Mouse (Mus musculus): ENCODE results near the gene Prelid1.
A peak's percentile ranks its signal among the peaks of the same experiment; 100 is the strongest.

Prelid1 gene

DNA sequence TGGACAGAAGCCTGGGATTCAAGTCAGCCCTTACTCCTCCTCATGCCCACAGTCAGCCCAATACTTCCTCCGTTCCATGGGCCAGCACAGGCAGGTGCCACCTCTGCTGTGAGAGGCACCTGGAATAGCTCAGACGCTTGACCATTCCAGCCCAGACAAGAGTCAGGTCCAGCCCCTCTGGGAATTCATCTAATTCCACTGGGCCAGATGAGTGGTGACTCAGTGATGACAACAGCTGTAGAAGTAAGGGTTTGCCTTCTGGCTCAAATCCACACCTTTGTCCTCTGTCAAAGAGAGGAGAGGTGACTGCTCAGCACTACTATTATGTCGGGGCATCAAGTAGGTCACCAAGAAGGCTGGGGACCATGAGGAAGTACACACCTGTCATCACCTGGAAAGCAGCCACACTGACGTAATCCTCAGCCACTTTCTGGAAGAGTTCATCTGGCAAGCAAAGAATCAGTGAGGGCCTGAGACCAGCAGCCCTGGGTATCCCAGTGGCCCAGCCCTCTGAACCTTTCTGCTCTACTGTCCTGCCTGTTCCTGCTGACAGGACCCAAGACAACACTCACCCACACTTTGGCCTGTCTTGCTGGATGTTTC, at the start of gene Prelid1:
Gene Prelid1, plus strand, starts transcription at position 570 of the 603 bp plus-strand sequence.
- no peak for DNase-seq (ENCODE audit: low spot score)

DNA sequence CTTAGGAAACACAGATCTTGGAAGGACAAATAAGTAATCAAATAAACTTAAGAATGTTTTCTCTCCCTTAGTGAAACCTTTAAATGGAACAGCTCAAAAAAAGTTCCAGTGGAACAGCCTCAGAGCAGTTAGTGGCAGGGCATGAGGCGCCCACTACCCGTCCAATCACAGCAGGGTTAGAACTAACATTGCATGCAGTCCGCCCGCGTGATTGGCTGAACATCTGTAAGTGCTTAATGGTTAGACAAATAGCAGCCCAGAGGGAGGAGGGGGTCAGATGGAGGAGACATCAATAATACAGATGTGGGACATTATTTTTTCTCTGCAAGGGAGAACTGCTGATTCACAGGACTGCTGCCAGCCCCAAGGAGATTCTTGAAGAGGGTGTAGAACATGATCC, 43.1 kb upstream of the Prelid1 start:
- DNase-seq (ENCODE audit: low spot score) = no peak

DNA sequence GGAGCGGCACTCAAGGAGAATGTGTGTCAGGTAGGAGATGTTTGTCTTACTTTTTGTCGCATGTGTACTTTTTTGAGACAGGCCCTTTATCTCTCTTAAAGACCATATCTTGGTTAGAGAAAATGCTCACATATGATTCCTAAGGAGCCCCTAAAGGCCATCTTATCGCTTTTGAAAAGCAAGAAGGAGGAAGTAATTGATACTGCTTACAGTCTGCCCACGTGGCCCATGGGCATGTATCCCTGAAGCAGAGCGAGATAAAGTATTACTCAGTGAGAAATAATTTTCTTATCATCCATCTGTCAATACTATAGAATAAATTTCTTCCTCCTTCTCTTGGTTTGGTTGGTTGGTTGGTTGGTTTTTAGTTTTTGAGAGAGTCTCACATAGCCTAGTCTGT, 42.7 kb upstream of the Prelid1 start:
- no peak for DNase-seq (ENCODE audit: low spot score)

DNA sequence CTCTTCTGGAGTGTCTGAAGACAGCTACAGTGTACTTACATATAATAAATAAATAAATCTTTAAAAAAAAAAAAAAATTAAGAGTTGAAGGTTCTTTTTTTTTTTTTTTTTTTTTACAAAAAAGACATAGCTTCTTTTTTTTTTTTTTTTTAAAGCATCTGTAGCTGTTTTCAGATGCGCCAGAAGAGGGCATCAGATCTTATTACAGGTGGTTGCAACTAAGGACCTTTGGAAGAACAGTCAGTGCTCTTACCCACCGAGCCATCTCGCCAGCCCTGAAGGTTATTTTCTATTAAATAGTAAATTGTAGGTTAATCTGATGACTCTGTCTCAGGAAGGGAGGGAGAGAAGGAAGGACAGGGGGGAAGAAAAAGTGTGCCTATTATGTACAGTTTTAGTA, 31.4 kb upstream of the Prelid1 start:
- no peak for DNase-seq (ENCODE audit: low spot score)

DNA sequence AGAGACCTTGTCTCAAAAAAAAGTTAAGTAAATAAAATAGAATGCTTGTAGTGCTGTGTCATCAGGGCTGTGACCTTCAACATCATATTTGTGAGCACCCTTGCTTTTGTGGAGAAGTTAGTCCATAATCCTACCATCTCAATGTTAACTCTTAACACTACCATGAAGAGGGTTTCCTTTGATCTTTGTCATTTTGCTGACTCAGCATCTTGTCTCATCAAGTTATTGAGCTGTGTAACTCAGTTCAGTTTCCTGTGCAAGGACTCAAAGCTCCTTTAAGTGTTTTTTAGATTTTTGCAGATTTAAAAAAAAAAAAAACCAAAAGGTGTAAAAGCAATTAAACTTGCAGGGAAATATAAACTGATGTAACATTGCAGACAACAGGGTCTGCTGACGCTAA, 23.5 kb upstream of the Prelid1 start:
- DNase-seq (ENCODE audit: low spot score) = no peak

DNA sequence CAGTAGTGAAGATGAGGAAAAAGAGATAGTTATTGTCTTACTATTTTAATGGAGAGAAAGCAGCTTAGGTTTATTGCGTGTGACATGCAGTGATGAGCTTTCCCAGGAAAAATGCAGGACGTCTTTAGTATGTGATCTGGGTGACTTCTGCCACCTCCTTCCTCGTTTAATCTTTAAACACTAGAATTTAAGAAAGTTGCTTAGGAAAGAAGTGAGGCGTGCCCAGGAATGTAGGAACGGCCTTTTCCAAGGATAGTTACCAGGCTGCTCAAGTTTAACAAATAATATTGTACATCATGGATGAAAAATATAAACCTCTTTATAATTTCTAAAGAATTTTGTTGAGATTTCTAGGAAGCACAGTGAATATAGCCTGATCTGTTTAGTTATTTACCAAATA, 19.4 kb upstream of the Prelid1 start:
- DNase-seq (ENCODE audit: low spot score) = no peak

DNA sequence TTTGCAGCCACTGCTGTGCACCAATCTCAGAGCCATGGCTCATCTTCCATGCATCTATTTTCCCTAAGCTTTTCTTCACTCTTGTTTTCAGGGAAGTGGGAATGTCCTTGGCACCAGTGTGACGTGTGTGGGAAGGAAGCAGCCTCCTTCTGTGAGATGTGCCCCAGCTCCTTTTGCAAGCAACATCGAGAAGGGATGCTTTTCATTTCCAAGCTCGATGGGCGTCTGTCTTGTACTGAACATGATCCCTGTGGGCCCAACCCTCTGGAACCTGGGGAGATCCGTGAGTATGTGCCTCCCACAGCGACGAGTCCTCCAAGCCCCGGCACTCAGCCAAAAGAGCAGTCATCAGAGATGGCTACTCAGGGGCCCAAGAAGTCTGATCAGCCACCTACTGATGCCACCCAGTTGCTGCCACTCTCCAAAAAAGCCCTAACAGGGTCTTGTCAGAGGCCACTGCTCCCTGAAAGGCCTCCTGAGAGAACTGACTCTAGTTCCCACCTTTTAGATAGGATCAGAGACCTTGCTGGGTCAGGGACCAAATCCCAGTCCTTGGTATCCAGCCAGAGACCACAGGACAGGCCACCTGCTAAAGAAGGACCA, 8.2 kb upstream of the Prelid1 start:
- DNase-seq (ENCODE audit: low spot score) = no peak

DNA sequence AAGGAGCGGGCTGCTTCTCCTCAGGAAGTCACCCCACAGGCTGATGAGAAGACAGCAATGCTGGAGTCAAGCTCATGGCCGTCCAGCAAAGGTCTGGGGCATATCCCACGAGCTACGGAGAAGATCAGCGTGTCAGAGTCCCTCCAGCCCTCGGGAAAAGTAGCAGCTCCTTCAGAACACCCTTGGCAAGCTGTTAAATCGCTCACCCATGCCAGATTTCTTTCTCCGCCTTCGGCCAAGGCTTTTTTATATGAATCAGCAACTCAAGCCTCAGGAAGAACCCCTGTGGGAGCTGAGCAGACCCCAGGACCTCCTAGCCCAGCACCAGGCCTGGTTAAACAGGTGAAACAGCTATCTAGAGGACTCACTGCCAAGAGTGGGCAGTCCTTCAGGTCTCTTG, 7.2 kb upstream of the Prelid1 start:
- no peak for DNase-seq (ENCODE audit: low spot score)

DNA sequence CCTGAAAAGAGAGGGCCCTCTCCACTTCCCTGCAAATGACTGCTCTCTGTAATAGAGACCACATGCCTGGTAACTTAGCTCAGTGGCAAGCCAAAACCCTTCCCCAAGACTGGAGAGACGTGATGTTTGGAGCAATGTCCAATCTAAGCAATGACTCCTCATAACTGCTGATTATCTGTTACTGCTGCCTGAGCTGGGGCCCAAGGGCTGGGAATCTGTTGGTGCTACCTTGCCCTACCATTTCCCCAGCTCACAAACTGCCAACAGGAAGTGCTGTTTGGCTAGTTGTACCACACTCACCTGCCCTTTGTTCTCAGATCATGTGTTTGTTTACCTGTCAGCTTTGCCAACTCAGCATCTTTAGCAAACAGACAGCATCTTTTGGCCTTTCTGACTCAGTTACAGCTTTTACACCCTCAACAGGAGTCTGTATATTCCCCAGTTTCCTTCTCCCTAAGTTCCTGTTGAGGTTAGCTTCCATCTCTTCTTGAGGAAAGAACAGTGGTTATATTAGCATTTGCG, 5.3 kb upstream of the Prelid1 start:
- no peak for DNase-seq (ENCODE audit: low spot score)

DNA sequence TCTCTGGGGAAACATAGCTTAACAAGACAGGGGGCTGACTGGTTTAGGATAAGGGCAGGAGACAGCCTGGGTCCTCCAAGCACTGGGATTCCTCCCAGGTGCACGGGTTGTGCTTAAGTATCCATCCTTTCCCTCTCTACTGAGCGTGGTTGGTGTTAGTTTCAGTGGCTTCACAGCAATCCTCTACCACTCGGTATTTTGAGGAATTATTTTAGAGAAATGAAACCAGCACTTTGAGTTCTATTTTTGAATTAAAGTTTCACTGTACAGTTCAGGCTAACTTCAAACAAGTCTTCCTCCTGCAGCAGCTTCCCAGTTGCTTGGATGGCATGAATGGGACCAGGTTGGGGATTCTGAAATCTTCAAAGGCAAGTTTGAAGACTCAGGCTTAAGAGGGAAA, 1.9 kb upstream of the Prelid1 start:
- DNase-seq (ENCODE audit: low spot score) = no peak

DNA sequence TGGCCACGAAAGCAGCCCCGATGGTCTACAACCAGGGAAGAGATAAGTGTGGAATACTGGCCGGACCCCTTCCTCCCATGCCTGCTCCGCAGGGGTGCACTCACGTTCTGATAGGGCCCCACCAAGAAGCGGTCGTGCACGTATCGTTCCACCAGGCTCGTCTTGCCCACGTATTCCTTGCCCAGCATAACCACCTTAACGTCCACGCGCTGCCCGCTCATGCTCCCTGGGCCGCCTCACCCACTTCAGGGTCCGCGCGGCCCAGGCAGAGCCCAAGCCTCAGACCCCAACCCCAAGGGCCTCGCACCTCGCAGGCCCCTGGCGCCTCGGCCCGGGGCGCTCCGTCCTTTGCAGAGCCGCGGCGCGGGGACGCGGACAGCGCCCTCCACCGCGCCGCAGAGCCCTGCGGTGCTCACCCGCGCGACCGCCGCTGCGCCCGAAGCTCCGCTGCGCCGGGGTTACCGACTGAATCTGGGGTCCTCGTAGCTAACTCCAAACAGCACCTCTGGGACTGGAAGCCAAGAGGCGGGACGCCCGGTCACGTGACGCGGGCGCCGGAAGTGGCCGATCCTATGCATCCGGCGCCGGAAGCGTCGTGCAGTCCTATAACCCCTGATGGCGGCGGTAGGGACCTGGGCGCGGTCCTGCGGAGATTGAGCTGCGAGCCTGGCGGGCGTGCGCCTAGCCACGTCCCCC, 1.3 kb downstream of the Prelid1 start, which contains the start of gene Rab24:
Gene Rab24, minus strand, starts transcription at position 513 of the 696 bp plus-strand sequence.
- DNase-seq (ENCODE audit: low spot score) = peak; percentile 95

DNA sequence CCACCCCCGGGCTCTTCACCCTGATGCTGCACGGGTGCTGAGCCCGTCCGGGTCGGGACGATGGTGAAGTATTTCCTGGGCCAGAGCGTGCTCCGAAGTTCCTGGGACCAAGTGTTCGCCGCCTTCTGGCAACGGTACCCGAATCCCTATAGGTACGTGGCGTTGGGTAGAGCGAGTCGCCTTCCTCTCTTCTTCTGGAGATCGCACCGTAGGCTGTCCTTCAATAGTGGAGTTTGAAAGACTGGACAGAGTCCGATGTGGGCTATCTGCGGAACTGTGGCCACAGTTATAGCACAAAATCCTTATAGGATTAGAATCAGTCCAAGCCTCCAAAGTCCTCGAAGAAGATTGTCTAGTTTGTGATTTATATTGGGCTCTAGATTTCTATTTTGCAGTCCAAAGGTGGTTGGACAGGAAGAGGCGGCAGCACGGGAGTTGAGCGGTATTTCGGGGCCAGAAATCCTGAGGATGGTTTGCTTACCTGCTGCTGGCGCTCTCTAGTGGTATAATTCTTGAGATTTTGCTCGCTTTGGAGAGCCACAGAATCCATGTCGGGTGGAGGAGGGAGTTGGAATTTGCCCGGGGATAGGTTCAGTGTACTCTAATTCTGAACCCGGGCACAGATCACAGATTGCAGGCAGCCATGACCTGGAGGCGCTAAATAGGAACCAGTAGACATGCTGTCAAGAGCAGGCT, 2.0 kb downstream of the Prelid1 start:
- peak; percentile 77 for DNase-seq (ENCODE audit: low spot score)

DNA sequence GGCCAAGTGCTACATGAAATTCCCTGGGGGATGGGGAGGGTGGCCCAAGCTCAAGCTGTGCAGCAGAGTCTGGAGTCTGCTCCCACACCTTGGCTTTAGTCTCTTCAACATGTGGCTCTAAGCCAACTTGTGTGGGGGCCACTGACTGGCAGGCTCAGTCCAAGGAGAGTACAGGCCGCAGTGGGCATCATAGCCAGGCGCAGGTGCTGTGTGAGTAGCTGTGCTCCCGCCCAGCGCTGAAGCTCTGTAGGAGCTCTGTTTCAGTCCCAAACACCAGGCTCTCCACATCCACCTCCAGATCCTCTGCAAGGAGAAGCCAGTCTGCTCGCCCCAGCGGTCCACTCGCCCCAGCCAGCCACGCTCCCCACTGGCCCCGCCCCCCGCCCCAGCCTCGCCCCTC, 5.3 kb downstream of the Prelid1 start:
- no peak for DNase-seq (ENCODE audit: low spot score)

DNA sequence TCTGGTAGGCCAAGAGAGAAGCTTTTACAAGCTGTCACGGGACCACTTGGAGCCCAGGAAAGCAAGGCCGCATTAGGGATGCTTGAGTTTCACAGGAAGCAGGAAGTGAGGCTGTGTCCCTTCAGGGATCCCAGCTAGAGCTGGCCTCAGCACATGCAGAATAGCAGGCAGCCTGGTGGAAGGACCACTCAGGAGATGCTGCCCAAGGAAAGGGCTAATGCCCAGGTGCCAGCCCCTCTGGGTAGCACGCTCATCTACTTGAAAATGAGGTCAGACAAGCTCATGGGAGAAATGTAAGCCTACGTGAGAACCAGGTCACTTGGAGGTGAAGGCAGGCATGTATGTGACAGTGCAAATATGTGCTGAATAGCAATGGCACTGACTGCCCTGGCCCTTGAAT, 6.9 kb downstream of the Prelid1 start:
- no peak for DNase-seq (ENCODE audit: low spot score)

DNA sequence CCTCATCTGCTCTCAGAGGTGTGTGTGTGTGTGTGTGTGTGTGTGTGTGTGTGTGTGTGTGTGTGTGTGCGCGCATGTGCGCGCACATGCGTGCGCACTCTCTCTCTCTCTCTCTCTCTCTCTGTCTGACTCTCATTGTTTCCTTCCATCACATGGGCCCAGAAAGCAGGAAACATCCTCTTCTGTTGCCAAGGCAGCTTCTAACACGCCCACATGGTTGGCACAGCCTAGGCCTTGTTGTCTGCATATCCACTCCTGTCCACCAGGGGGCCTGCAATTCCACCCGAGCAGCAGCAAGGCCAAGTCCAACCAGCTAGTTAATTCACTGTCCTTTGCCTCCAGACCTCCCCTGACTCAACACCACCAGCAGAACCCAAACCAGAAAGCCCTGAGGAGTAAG, 7.3 kb downstream of the Prelid1 start:
- DNase-seq (ENCODE audit: low spot score) = peak; percentile 85

DNA sequence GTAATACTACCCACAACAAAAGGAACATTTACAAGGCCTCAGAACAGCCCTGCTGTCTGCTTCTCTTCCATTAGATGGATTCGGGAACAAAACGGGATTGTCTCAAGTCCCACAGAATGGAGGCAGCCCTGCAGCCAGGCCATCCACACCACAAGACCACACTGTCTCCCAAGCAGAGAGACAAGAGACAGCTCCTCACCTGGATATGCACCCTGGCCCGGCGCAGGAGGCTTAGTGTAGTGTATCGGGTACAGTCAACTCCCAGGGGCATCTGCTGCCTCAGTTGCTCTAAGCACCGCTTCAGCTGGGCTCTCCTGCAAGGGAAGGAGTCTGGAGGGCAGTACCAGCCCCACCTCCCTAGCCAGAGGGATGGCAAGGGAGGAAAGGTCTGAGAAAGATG, 7.9 kb downstream of the Prelid1 start:
- DNase-seq (ENCODE audit: low spot score) = no peak

DNA sequence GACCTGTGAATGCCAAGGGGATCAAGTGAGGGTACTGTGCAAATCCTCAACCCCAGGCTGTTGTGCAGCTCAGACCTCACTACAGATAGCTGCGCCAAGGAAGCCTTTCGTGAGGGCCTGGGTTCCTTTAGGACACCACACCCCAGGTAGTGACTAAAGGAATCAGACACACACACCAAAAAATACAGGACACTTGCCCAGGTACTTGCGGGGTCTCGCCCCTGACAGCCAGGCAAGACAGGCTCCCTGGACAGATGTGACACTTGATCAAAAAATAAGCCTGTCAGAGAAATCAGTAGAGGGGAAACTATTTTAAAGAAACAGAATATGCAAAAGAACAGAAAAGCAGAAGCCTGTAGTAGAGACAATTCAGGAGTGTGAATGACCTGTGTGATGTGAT, 8.3 kb downstream of the Prelid1 start:
- no peak for DNase-seq (ENCODE audit: low spot score)

DNA sequence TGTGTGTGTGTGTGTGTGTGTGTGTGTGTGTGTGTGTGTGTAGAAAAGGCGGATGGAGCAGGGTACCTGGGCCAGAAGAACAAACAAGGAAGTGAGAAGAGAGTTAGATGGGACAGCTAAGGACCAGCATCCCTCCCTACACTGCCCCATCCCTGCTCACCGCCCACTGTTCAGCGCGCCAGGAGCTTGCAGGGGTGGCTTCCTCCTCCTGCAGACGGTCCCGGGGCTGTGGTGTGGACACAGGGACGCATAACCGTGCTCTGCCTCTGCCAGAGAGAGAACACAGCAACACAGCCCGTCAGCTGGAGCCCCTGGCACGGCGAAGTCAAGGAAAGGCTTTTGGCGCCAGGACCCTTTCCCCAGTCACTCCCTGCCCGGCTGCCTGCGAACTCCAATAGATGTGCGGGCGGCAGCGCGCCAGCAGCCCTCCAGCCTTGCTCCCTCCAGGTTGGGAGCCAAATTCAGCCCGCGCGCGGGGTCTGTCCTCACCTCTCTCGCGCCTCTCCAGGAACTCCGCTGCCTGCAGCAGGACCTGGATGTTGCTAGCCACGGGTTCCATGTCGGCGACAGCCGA, 8.9 kb downstream of the Prelid1 start:
- no peak for DNase-seq (ENCODE audit: low spot score)

DNA sequence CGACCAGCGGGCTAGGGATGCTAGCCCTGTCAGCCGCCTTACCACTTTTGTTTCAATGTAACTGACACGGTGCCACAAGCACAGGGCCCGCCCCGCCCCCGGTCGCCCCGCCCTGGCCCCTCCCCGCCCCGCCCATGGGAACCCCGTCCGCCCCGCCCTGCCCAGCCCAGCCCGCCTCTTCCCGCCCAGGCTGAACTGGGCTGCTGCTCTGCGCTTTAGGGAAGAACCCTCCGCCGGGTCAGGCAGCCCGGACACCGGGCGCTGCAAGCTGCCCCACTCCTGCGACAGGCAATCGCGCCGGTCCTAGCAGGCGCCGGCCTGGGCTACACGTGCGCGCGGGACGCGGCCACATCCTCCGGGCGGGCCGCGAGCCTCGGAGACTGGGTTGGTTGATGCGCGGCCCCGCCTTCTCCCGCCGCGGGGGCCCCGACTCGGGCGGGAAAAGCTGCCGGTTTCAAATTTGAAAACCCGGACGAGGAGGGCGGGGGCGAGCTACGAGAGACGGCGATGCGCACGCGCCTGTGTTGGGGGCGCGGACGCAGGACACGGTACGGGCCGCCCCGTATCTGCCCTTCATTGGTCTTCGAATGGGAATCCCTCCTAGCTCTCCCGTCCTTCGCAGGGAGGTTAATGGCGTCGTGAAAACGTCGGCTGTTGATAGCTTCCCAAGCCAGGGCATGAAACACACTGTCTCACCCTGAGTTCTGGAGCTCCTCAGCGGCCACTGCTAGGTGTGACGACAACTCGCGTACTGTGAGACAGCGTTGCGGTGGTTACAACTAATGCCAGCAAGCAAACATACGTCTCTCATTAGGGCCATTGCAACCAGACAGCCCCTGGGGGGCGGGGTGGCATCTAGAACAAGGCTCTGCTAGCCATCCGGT, 9.6 kb downstream of the Prelid1 start, which contains the start of gene Mxd3:
Gene Mxd3, minus strand, starts transcription at position 141 of the 884 bp plus-strand sequence.
- peak; percentile 89 for DNase-seq (ENCODE audit: low spot score)

DNA sequence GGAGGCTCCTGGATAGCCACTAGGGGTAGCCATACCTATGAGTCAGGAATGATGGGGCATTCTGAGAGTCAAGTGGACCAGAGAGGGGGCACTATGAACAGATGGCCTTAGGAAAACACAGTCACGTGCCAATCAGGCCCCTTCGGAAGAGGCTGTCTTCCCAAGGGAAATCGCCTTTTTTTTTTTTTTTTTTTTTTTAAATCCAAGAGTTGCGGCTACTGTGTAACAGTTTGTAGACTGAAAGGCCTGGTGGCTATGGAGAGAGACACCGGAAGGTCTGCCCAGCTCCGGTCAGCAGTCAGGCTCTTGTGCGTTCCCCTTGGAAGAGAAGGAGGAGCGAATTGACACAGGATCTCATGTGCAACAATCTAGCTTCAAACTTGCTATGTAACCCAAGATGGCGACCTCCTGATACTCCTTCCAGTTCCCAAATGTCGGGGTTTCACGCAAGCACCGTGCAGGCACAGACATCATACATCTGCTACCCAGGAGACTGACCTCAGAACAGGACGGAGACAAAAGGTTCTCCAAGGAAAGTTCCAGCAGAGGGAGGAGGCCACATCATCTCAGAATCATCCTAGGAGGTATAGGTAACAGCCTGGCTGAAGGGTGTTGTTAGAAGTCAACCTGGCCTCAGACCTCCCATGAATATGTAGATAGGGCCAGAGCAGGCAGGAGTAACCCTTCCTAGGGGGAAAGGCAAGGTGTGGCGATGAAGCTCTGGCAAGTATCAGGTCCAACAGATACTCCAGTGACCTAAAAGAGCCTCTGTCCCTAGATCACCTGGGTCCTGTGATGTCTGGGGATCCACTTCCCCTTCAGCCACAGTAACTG, 10.5 kb downstream of the Prelid1 start:
- peak; percentile 27 for DNase-seq (ENCODE audit: low spot score)
